Mouse (Mus musculus) stomach, embryonic 14.5 days (tissue): ENCODE results near the gene H2afv. TPM values are rescaled to one million over a fixed set of nuclear protein-coding genes. Genes with fewer than 3 reads are reported as not detected.
A peak's percentile ranks its signal among the peaks of the same experiment; 100 is the strongest.
"Not testable (repeated sequence)": the region's sequence is repeated elsewhere in the genome, so short reads cannot be mapped to it uniquely, and the experiment has no call there.

Source experiments
- ATAC-seq: fragments of 200-750 bp; cut with Nextera tagmentation; 2 replicates; pipeline ENCODE4 v1.8.0; 2017; ENCODE audit warnings: low read depth, moderate TSS enrichment; ENCODE audit not compliant: insufficient number of reproducible peaks, insufficient read depth, low FRiP score
- H3K27ac ChIP-seq: fragments of 300-500 bp; sonication (generic); 2 replicates; pipeline ENCODE4 v1.5.1; 2014; ENCODE audit warnings: mild to moderate bottlenecking, low read length, moderate library complexity, mixed read lengths
- H3K27me3 ChIP-seq: fragments of 300-500 bp; sonication (generic); 2 replicates; pipeline ENCODE4 v1.6.1; 2014; ENCODE audit warnings: low read length, control low read depth, mixed read lengths; ENCODE audit not compliant: control insufficient read depth, insufficient read depth
- H3K36me3 ChIP-seq: fragments of 300-500 bp; sonication (generic); 2 replicates; pipeline ENCODE4 v1.6.1; 2014; ENCODE audit warnings: mild to moderate bottlenecking, control low read depth, low read length, moderate library complexity, mixed read lengths; ENCODE audit not compliant: control insufficient read depth, insufficient read depth
- H3K4me1 ChIP-seq: fragments of 300-500 bp; sonication (generic); 2 replicates; pipeline ENCODE4 v1.6.1; 2014; ENCODE audit warnings: low read length, control low read depth, mixed read lengths; ENCODE audit not compliant: control insufficient read depth, insufficient read depth
- H3K4me2 ChIP-seq: fragments of 300-500 bp; sonication (generic); replicated peaks from 2 replicates; pipeline ENCODE4 v1.6.1; 2014; ENCODE audit warnings: low read depth, low read length, control low read depth
- H3K4me3 ChIP-seq: fragments of 300-500 bp; sonication (generic); 2 replicates; pipeline ENCODE4 v1.5.1; 2014; ENCODE audit warnings: low read depth, low read length, control low read depth
- H3K9ac ChIP-seq: fragments of 300-500 bp; sonication (generic); replicated peaks from 2 replicates; pipeline ENCODE4 v1.6.1; 2014; ENCODE audit warnings: low read depth, mild to moderate bottlenecking, control low read depth, low read length, moderate library complexity, mixed read lengths
- H3K9me3 ChIP-seq: fragments of 300-500 bp; sonication (generic); 2 replicates; pipeline ENCODE4 v1.6.1; 2016; ENCODE audit warnings: low read depth, low read length, control low read depth; ENCODE audit not compliant: control insufficient read depth
- WGBS: fragments of 180-500 bp; shearing (Covaris S2); extraction: QIAGEN DNeasy Blood & Tissue Kit; methylation state at CpG from one replicate; pipeline ENCODE4 v1.1.7; 2014; 5-methylcytosine and 5-hydroxymethylcytosine counted together
- polyA plus RNA-seq: library from polyadenylated mRNA; unstranded; fragments of >200 nt; fragmentation: Nextera tagmentation; extraction: Ambion mirVana; gene quantifications from 2 replicates; pipeline ENCODE4 v1.2.1, GENCODE M21; 2014

Gene H2afv
- polyA plus RNA-seq, 1 experiment from 2014 or later, result 623 TPM

- Histone ChIP-seq H3K4me1 (peaks cover 11% of the 10 kb centered on the region), H3K36me3 (peaks cover 31% of the 10 kb centered on the region), H3K4me3 (peak overlapping the region; percentile 79), H3K27ac (peak overlapping the region; percentile 98), H3K9ac (peak overlapping the region; percentile 90), H3K27me3 (no peaks in the 10 kb centered on the region), H3K4me2 (peak overlapping the region; percentile 99), H3K9me3 (no peaks in the 10 kb centered on the region)
- peak; percentile 94 for ATAC-seq
- WGBS, result under 1% methylated on average over 70 of the region's 102 CpGs
These were observed 28.5 kb downstream of the H2afv start for GRCm38 (mm10) chr11:6415551-6416404.

GRCm38 (mm10) chr11:6414751-6415550, 29.3 kb downstream of the H2afv start, which contains the start of gene Ppia:
Gene Ppia (plus strand): TSS chr11:6415443.
- H3K4me3 ChIP-seq, result peak within 1 kb of the TSS; percentile 79
- no peaks in the 10 kb centered on the region for H3K9me3 ChIP-seq
- H3K36me3 ChIP-seq, result peaks cover 23% of the 10 kb centered on the region
- H3K27ac ChIP-seq, result peak within 1 kb of the TSS; percentile 98
- H3K4me1 ChIP-seq, result peaks cover 11% of the 10 kb centered on the region
- WGBS, result 6% methylated on average over 21 of the region's 21 CpGs
- H3K27me3 ChIP-seq, result no peaks in the 10 kb centered on the region
- ATAC-seq, result peak; percentile 43
- peak within 1 kb of the TSS; percentile 90 for H3K9ac ChIP-seq
- peak within 1 kb of the TSS; percentile 99 for H3K4me2 ChIP-seq

GRCm38 (mm10) chr11:6413264-6413663, 31.0 kb downstream of the H2afv start:
- Histone ChIP-seq H3K36me3 (peaks cover 12% of the 10 kb centered on the region; the same call in 1 of the 2 replicates), H3K9ac (no peak overlapping the region), H3K9me3 (no peaks in the 10 kb centered on the region), H3K27me3 (no peaks in the 10 kb centered on the region), H3K27ac (no peak overlapping the region), H3K4me3 (no peak overlapping the region), H3K4me1 (peaks cover 7% of the 10 kb centered on the region), H3K4me2 (no peak overlapping the region)
- WGBS, result 94% methylated on average over 12 of the region's 12 CpGs
- ATAC-seq, result no peak

- Histone ChIP-seq H3K27me3 (no peaks in the 10 kb centered on the region), H3K4me1 (peaks cover 10% of the 10 kb centered on the region), H3K4me3 (no peak overlapping the region), H3K9ac (no peak overlapping the region), H3K4me2 (no peak overlapping the region), H3K36me3 (no peaks in the 10 kb centered on the region), H3K27ac (no peak overlapping the region), H3K9me3 (no peaks in the 10 kb centered on the region)
- WGBS, result 8% methylated on average over 5 of the region's 5 CpGs
- ATAC-seq, result no peak
These were observed 32.6 kb downstream of the H2afv start for GRCm38 (mm10) chr11:6411684-6412083.

- WGBS, result 91% methylated on average over 5 of the region's 5 CpGs
- not testable (repeated sequence) for H3K27ac ChIP-seq, H3K4me3 ChIP-seq
These were observed 33.5 kb downstream of the H2afv start for GRCm38 (mm10) chr11:6410755-6411154.

GRCm38 (mm10) chr11:6410050-6410602, 34.1 kb downstream of the H2afv start:
- Histone ChIP-seq H3K27ac (no peak overlapping the region), H3K9ac (no peak overlapping the region), H3K4me3 (no peak overlapping the region), H3K9me3 (no peaks in the 10 kb centered on the region), H3K27me3 (no peaks in the 10 kb centered on the region), H3K4me2 (no peak overlapping the region), H3K4me1 (peaks cover 25% of the 10 kb centered on the region), H3K36me3 (peaks cover 3% of the 10 kb centered on the region; the same call in 1 of the 2 replicates)
- 57% methylated on average over 5 of the region's 5 CpGs for WGBS
- no peak for ATAC-seq

More at GRCm38 (mm10) chr11:6410755-6411154, 33.5 kb downstream of the H2afv start:
- not testable (repeated sequence) for H3K27me3 ChIP-seq, ATAC-seq, H3K9ac ChIP-seq, H3K9me3 ChIP-seq, H3K4me2 ChIP-seq, H3K36me3 ChIP-seq
- H3K4me1 ChIP-seq, result peaks cover 18% of the 10 kb centered on the region

GRCm38 (mm10) chr11:6407162-6407621, 37.1 kb downstream of the H2afv start:
- Histone ChIP-seq H3K36me3 (peaks cover 33% of the 10 kb centered on the region), H3K27me3 (no peaks in the 10 kb centered on the region), H3K27ac (peak overlapping the region; percentile 91; the same call in 1 of the 2 replicates), H3K9ac (no peak overlapping the region), H3K4me2 (no peak overlapping the region), H3K4me1 (peaks cover 29% of the 10 kb centered on the region), H3K9me3 (no peaks in the 10 kb centered on the region), H3K4me3 (no peak overlapping the region)
- WGBS, result 90% methylated on average over 3 of the region's 3 CpGs
- ATAC-seq, result no peak
